Mouse (Mus musculus): ENCODE measurements around the gene Pld3. TPM values are rescaled to one million over a fixed set of nuclear protein-coding genes. Genes with fewer than 3 reads are reported as not detected.

The Pld3 gene
- total RNA-seq, 1 experiment from 2014 or later, result 13.7 TPM

DNA sequence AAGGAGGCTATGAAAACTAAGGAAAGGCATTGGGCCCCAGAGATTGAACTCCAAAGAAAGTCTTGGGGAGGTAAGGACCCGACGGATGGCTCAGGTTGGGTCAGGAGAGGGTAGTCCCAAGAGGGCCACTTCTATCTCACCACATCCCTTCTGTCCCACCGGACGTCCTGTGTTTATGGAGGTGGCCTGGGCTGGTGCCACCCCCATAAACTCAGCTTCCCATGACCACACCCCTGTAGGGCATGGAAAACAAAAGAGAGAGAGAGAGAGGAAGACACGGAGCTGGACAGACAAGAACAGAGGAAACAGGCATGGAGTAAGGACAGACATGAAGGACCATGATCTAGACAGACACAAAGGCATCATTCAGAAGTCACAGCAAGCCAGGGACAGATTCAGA, 59.6 kb downstream of the Pld3 start:
- ATAC-seq (replicated peaks; ENCODE audit: insufficient number of reproducible peaks, low FRiP score, low TSS enrichment, poor library complexity, severe bottlenecking), result no peak

DNA sequence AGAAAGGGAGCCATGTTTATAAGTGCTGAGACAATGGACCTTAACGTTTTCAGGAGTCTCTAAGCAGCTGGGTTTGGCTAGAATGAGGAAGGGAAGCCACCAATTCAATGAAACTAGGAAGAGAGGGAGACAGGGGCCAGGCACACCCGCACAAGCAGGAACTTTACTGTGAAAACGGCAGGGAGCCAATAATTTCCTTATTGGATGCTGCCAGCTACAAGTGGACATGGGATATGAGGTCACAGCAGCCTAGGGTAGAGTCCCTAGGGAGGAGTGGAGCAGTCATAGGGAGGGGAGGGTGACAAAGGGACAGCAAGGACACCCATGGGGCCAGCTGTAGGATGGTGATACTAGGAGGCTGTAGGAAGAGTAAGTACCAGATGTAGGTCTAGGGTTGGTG, 60.0 kb downstream of the Pld3 start:
- ATAC-seq (replicated peaks; ENCODE audit: insufficient number of reproducible peaks, low FRiP score, low TSS enrichment, poor library complexity, severe bottlenecking), result no peak

DNA sequence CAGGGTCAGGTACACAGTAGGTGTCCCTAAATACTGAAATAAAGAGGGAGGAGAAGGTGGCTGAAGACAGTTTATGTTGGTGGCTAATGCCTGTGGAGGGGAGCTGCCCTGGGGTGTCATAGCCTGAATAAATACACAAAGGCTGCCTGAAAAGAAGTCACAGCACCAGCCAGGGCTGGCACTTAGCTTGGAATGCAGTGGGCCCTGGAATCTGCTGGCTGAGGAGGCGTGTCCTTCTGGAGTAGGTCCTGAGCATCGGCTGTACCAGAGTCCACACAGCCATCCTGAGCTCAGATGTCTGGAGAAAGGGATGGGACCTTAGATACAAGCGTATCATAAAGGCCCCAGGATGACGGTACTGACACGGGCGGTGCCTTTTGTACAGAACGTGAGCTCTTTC, 61.2 kb downstream of the Pld3 start:
- ATAC-seq (replicated peaks; ENCODE audit: insufficient number of reproducible peaks, low FRiP score, low TSS enrichment, poor library complexity, severe bottlenecking), result no peak

DNA sequence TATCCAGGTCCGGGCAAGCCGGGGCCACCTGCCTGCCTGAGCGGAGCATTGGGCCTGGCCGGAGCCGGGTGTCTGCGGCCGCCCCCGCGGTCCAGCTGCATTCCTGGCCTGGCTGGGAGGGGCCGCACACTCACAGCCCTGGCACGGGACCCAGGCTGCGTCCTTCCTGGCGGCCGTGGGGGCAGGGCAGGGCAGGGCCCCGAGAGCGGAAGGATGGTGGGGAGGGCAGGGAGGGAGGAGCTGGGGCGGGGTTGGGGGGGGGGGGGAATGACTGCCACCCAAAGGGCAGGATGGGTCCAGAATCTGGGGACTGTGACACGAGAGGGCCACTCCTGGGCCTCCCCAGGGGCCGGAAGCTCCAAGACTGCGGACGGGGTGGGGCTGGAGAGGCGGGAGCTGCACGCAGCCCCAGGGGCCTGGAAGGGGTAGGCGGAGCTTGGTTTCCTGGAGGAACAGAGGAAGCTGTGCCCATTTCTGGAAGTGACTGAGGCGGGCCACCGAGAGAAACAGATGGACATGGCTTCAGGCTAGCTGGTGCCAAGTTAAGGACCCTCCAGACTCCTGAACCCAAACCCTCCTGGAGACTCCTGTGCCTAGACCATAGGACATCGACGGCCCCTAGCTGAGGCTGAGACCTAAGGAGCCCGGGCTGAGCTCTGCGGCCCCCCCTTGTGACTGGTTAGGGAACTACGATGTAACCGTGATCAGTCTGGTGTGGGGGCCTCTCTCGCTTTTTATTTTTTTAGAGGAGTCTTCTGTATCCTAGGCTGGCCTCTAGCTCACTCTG, 62.3 kb downstream of the Pld3 start:
- ATAC-seq (replicated peaks; ENCODE audit: insufficient number of reproducible peaks, low FRiP score, low TSS enrichment, poor library complexity, severe bottlenecking), result peak; percentile 70

DNA sequence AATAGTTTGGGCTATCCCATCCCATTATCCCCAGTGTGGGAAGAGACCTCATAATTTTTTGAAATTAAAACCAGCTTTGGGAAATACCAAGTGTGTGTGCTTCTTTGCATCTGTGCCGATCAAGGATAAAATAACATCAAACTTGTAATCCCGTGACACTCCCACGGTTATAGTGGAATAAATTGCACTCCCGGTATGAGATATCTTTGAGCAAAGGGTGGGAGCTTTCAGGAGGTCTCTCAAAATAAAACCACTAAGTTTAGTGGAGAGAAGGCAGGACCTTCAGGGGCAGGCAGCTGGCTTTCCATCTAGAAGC, 62.8 kb downstream of the Pld3 start:
- ATAC-seq (replicated peaks; ENCODE audit: insufficient number of reproducible peaks, low FRiP score, low TSS enrichment, poor library complexity, severe bottlenecking), result no peak

DNA sequence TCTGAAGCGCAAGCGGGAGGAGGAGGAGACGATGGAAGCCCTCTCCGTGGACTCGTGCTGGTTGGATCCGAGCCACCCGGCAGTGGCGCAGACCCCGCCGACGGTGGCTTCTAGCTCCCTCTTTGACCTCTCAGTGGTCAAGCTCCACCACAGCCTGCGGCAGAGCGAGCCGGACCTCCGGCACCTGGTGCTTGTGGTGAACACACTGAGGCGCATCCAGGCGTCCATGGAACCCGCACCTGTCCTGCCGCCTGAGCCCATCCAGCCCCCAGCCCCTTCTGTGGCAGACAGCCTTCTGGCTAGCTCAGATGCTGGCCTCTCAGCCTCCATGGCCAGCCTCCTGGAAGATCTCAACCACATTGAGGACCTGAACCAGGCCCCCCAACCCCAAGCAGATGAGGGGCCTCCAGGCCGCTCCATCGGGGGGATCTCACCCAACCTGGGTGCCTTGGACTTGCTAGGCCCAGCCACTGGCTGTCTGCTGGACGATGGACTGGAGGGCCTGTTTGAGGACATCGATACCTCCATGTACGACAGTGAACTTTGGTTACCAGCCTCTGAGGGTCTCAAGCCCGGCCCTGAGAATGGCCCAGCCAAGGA, 63.6 kb downstream of the Pld3 start:
- ATAC-seq (replicated peaks; ENCODE audit: insufficient number of reproducible peaks, low FRiP score, low TSS enrichment, poor library complexity, severe bottlenecking), result no peak

DNA sequence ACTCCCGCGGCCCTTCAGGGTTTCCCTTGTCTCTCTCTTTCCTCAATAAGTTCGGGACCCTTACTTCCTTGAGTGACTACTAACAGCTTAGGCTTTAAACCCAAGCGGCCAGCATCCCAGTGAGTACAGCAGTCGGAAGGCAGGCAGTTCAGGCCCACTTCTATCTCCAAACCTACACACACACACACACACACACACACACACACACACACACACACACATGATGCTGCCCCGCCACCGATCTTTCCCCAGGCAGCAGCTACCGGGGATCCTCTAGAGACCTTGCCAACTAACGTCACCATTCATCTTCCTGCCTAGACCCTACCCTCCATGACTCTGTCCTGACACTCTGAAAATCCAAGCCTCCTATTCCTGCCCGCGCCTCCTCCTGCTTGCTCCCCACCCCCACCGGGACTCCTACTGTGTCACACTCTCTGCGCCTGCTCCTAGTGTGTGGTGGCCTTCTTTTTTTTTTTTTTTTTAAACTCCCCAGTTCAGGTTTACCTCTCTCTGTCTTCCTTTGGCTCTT, 65.2 kb downstream of the Pld3 start:
- ATAC-seq (replicated peaks; ENCODE audit: insufficient number of reproducible peaks, low FRiP score, low TSS enrichment, poor library complexity, severe bottlenecking), result no peak

DNA sequence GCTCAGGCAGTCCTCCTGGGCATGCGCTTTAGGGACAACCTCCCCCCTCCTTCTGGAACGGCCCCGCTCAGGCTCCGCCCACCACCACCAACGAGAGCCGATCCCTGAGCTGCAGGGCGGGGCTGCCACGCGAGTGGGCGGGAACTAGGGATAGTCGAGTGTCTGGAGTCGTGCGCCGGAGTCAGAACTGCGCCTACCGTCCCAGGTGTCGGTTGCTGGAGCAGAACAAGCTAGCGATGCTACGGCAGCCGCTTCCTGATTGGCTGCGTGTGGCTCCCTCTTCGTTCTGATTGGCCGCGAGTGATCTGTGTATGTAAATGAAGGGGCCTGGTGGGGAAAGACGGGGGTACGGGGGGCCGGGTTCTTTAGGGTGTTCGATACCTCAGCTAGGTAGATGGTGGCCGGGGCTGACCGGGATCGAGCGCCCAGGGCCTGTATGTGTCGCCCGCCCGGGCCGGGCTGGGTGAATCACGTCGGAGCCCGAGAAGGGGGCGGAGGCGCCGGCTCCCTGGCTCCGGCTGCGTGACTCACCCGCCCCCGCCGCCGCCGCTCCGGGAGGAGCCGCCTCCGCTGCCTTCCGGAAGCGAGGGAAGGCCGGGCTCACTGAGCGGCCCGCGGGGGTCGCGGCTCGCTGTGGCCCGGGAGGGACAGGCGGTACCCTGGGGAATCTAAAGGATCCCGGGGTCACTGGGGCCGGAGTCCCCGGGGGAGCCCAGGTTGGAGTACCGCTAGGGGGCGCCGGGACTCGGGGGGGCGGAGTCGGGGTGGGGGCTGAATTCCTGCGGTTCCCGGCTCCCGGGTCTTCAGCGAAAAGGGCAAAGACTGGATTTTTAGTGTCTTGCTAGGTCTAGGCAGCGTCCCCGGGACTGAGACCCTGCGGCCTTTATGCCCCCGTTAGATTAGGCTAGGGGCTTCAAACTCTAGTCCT, 66.0 kb downstream of the Pld3 start, which contains the start of gene Sertad1:
TSS of gene Sertad1 (plus strand) at position 141 of the 928 bp plus-strand sequence.
- ATAC-seq (replicated peaks; ENCODE audit: insufficient number of reproducible peaks, low FRiP score, low TSS enrichment, poor library complexity, severe bottlenecking), result peak; percentile 87

DNA sequence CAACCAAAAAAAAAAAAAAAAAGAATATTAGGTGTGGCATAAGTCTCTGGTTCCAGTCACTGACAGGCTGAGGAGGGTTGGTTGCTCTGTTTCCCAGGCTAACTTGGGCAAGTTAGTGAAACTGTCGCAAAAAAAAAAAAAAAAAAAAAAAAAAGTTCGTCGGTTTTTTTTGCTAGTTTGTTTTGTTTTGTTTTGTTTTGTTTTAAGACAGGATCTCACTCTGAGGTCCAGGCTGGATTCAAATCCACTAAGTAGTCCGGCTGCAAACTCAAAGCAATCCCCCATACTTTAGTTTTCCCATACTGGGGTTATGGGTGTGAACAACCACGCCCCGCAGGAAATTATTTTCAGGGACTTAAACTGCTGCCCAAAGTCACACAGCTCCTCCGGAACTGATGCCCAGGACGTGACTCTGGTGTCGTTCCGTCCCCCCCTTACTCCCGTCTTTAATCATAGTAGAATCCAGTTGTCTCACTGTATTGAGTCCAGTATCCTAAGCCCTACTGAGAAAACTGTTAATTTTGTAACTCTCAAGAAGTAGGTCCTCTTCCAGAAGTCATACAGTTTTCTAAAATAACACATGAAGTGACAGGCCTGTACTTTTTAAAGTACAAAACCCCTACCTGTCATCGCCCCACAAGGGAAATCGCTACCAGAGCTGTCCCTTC, 66.8 kb downstream of the Pld3 start:
- ATAC-seq (replicated peaks; ENCODE audit: insufficient number of reproducible peaks, low FRiP score, low TSS enrichment, poor library complexity, severe bottlenecking), result no peak

DNA sequence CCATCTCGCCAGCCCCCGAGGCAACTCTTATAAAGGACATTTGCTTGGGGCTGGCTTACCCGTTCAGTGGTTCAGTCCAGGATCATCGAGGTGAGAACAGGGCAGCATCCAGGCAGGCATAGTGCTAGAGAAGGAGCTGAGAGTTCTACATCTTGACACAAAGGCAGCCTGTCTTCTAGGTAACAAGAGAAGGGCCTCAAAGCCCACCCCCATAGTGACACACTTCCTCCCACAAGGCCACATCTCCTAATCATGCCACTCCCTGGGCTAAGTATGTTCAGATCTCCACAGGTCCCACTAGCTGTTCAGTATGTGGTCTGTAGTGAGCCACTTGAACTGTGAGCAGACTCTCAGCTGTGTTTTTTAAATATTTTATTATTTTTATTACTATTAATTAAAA, 69.2 kb downstream of the Pld3 start:
- ATAC-seq (replicated peaks; ENCODE audit: insufficient number of reproducible peaks, low FRiP score, low TSS enrichment, poor library complexity, severe bottlenecking), result no peak

Other genes starting within 250 kb of the Pld3 start
- gene Ltbp4, start 215.5 kb downstream of the Pld3 start, total RNA-seq (2017), result 0.68 TPM in 1 of 3 replicates, not detected in the others
- gene Shkbp1, start 197.2 kb downstream of the Pld3 start, total RNA-seq (2017), result 33.3 to 47.0 TPM (median 39.9 TPM) in 3 replicates
- gene Gm20479, start 195.8 kb downstream of the Pld3 start, total RNA-seq (2017), result not detected in 3 replicates
- gene Sptbn4, start 105.5 kb downstream of the Pld3 start, total RNA-seq (2017), result not detected in 3 replicates
- 20.7 to 49.1 TPM (median 37.2 TPM) in 3 replicates for gene Blvrb, start 105.2 kb downstream of the Pld3 start, total RNA-seq (2017)
- gene Sertad3, start 79.5 kb downstream of the Pld3 start, total RNA-seq (2017), result 14.3 to 26.8 TPM (median 14.9 TPM) in 3 replicates
- 14.4 to 44.5 TPM (median 30.3 TPM) in 3 replicates for gene Sertad1, start 66.3 kb downstream of the Pld3 start, total RNA-seq (2017)
- gene Prx, start 53.9 kb downstream of the Pld3 start, total RNA-seq (2017), result 0.19 to 0.53 TPM (median 0.38 TPM) in 3 replicates
- gene Hipk4, start 30.0 kb downstream of the Pld3 start, total RNA-seq (2017), result not detected in 3 replicates
- 3.6 to 29.0 TPM (median 10.5 TPM) in 3 replicates for gene 2310022A10Rik, start within 50 bp of the Pld3 start, total RNA-seq (2017)
- 77.2 to 150 TPM (median 108 TPM) in 3 replicates for gene Akt2, start 38.3 kb upstream of the Pld3 start, total RNA-seq (2017)
- not detected in 3 replicates for gene Ttc9b, start 100.7 kb upstream of the Pld3 start, total RNA-seq (2017)
- 3.2 to 18.5 TPM (median 4.4 TPM) in 3 replicates for gene Map3k10, start 121.4 kb upstream of the Pld3 start, total RNA-seq (2017)
- 0.58 to 1.4 TPM in 2 of 3 replicates, not detected in the other for gene Zfp607b, start 136.1 kb upstream of the Pld3 start, total RNA-seq (2017)
- gene Zfp60, start 178.2 kb upstream of the Pld3 start, total RNA-seq (2017), result 5.2 to 9.4 TPM (median 7.4 TPM) in 3 replicates

Measured in monocyte, adult 5-6 weeks (primary cell).